Mouse (Mus musculus) hindbrain, postnatal 0 days (tissue): ENCODE measurements around the gene Klhl42. TPM values are rescaled to one million over a fixed set of nuclear protein-coding genes. Genes with fewer than 3 reads are reported as not detected.

ENCODE experiments used
- ATAC-seq: fragments of 200-750 bp; cut with Nextera tagmentation; 2 replicates; pipeline ENCODE4 v1.8.0; 2017; ENCODE audit warnings: mild to moderate bottlenecking, moderate TSS enrichment, moderate library complexity
- DNase-seq: peaks from one replicate; pipeline ENCODE4 v3.0.0-alpha.2; 2015; ENCODE audit warnings: low spot score
- H3K27ac ChIP-seq: fragments of 300-500 bp; sonication (generic); 2 replicates; pipeline ENCODE4 v1.5.1; 2014; ENCODE audit warnings: mild to moderate bottlenecking
- H3K27me3 ChIP-seq: fragments of 300-500 bp; sonication (generic); 2 replicates; pipeline ENCODE4 v1.6.1; 2014; ENCODE audit warnings: low read length, mixed read lengths; ENCODE audit not compliant: insufficient read depth
- H3K36me3 ChIP-seq: fragments of 300-500 bp; sonication (generic); 2 replicates; pipeline ENCODE4 v1.6.1; 2014; ENCODE audit warnings: low read length, mixed read lengths; ENCODE audit not compliant: insufficient read depth
- H3K4me1 ChIP-seq: fragments of 300-500 bp; sonication (generic); 2 replicates; pipeline ENCODE4 v1.6.1; 2014; ENCODE audit warnings: antibody characterized with exemption, low read length, mixed read lengths; ENCODE audit not compliant: insufficient read depth
- H3K4me2 ChIP-seq: fragments of 300-500 bp; sonication (generic); 2 replicates; pipeline ENCODE4 v1.6.1; 2014; ENCODE audit warnings: low read depth, mild to moderate bottlenecking, low read length, moderate library complexity, mixed read lengths
- H3K4me3 ChIP-seq: fragments of 300-500 bp; sonication (generic); 2 replicates; pipeline ENCODE4 v1.5.1; 2014; ENCODE audit warnings: low read length
- H3K9ac ChIP-seq: fragments of 300-500 bp; sonication (generic); replicated peaks from 2 replicates; pipeline ENCODE4 v1.6.1; 2014; ENCODE audit warnings: mild to moderate bottlenecking, low read length, moderate library complexity, mixed read lengths
- H3K9me3 ChIP-seq: fragments of 300-500 bp; sonication (generic); 2 replicates; pipeline ENCODE4 v1.6.1; 2016; ENCODE audit warnings: low read length, mixed read lengths
- CTCF ChIP-seq: IDR thresholded peaks from 2 replicates; pipeline ENCODE4 v1.5.1; 2016; ENCODE audit warnings: antibody characterized with exemption, control low read depth, low read depth
- WGBS: fragments of 180-500 bp; shearing (Covaris S2); extraction: QIAGEN DNeasy Blood & Tissue Kit; methylation state at CpG from one replicate; pipeline ENCODE4 v1.1.7; 2014; 5-methylcytosine and 5-hydroxymethylcytosine counted together
- polyA plus RNA-seq: library from polyadenylated mRNA; unstranded; fragments of >200 nt; fragmentation: Nextera tagmentation; extraction: Ambion mirVana; gene quantifications from 2 replicates; pipeline ENCODE4 v1.2.1, GENCODE M21; 2015
- total RNA-seq: library from RNA; depleted of rRNA; stranded (reverse); fragments of >200 nt; gene quantifications from 2 replicates; pipeline ENCODE4 v1.2.3, GENCODE M21; 2014

Klhl42 gene
- total and polyA plus RNA-seq, 2 experiments from 2014 or later: 5.4 to 29.7 TPM

DNA sequence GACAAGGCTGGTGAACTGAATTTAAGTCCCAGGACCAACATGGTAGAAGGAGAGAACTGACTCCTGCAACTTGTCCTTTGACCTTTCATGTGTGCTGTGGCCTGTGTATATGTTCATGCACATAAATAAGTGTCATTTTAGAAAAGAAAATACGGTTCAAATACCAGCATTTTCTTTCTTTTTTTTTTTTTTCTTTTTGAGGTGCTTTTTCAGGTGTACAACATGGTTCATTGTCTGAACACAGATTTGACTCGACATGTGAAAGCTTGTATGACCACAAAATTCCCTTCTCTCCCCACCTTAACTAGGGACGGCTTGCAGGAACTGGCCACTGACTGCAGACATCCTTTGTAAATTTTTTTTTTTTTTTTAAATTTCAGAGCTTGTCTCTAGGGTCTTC, 5.8 kb downstream of the Klhl42 start:
- H3K27ac ChIP-seq: no peak overlapping the region
- H3K9ac ChIP-seq: no peak overlapping the region
- no peak for DNase-seq
- 84% methylated on average over 3 of the region's 3 CpGs for WGBS
- no peaks in the 10 kb centered on the region for H3K27me3 ChIP-seq
- H3K9me3 ChIP-seq: no peaks in the 10 kb centered on the region
- H3K36me3 ChIP-seq: no peaks in the 10 kb centered on the region
- no peak for TF ChIP-seq CTCF
- no peak overlapping the region for H3K4me3 ChIP-seq
- no peak overlapping the region for H3K4me2 ChIP-seq
- H3K4me1 ChIP-seq: peaks cover 13% of the 10 kb centered on the region; the same call in 1 of the 2 replicates
- no peak for ATAC-seq

DNA sequence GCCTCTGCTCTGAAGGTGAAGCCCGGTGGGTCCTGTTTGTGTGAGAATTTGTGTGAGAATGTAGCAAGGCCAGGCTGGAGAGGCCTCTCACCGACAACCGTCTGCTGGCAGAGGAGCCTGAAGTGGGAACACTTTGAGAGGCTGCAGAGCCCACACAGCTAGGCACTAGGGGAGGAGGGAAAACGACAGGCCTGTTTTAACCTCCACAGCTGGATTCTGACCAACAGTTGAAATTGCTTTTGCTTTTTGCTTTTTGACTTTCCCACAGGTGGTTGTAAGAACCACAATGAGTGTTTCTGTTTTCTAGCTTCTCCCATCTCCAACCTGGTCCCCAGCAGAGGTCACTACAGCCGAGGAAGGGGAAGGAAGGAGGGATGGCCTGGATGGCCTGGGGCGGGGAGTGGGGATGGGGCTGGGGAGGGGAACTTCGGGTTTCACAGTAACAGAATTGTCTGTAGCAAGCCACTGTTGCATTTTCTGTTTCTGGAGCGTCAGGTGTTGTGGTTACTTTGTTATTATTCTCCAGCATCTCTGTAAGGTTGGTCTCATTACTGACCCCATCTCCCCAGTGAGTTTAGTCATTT, 6.3 kb downstream of the Klhl42 start:
- ATAC-seq (no peak), DNase-seq (no peak)
- no peak overlapping the region for H3K9ac ChIP-seq
- no peak overlapping the region for H3K4me2 ChIP-seq
- 51% methylated on average over 8 of the region's 8 CpGs for WGBS
- no peaks in the 10 kb centered on the region for H3K36me3 ChIP-seq
- H3K4me1 ChIP-seq: peaks cover 11% of the 10 kb centered on the region; the same call in 1 of the 2 replicates
- no peaks in the 10 kb centered on the region for H3K27me3 ChIP-seq
- TF ChIP-seq CTCF: no peak; the same call in 1 of the 2 replicates
- no peak overlapping the region for H3K27ac ChIP-seq
- no peaks in the 10 kb centered on the region for H3K9me3 ChIP-seq
- H3K4me3 ChIP-seq: no peak overlapping the region

DNA sequence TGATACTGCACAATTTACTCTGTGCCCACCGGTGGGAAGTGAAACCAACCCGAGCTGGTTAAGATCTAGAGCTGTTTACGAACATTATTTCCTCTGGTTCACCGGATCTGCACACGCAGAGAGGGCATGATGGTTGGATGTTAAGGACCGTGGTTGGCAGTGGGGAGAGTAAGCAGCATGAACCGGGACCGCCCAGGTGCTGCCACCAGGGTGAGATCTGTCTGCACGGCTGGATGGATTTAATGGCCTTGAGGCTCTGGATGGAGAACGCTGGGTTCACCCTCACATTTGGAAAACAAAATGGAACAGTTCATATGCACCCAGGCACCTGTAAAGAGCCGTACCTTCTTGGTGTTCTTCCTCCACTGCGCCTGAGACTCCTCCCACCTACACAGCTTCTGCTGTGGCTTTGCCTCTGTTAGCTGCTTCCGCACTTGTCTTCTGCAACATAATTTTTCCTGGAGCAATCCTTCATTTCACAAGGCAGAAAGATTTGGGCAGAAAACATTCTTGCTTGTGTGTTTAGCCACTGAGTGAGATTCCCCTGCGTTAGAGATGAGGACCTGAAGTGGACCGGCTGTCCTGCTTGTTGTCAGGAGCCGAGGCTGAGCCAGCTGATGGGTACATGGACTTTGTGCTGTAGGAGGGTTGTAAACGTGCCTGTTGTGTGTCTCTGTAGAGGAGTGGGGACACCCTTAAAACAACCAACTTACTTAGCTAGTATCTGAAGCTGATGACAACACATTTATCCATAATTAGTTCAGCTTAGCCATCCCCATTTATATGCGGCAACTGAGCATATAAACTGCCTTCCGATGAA, 8.5 kb downstream of the Klhl42 start:
- no peak for TF ChIP-seq CTCF
- Histone ChIP-seq H3K9ac (no peak overlapping the region), H3K4me2 (no peak overlapping the region), H3K9me3 (no peaks in the 10 kb centered on the region), H3K4me3 (no peak overlapping the region), H3K4me1 (0 out of 2 replicates have a peak, but pooled peaks cover 2% of the 10 kb centered on the region), H3K27ac (no peak overlapping the region), H3K36me3 (no peaks in the 10 kb centered on the region; the same call in 1 of the 2 replicates), H3K27me3 (no peaks in the 10 kb centered on the region)
- DNase-seq (no peak), ATAC-seq (no peak)
- WGBS: 82% methylated on average over 19 of the region's 19 CpGs

DNA sequence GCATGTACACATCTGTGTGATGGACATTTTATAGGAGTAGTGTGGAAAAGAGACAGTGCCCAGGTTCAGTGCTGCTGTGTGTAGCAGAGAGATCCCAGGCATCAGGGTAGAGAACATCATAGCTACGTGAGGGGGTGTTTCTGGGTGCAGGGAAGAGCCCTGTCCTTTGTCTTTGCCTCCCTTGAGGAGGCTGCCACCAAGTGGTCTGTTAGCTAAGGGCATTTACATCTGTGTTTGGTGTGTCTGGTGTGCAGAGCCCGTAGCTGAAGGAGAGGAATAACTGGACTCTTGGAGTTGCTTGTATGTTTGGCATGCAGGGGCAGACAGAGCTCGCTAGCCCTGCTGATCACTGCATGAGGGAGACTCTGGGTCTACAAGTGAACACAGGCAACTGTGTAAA, 11.1 kb downstream of the Klhl42 start:
- Histone ChIP-seq H3K27me3 (no peaks in the 10 kb centered on the region), H3K27ac (no peak overlapping the region), H3K36me3 (peaks cover 3% of the 10 kb centered on the region; the same call in 1 of the 2 replicates), H3K4me1 (no peaks in the 10 kb centered on the region), H3K4me2 (no peak overlapping the region), H3K9me3 (no peaks in the 10 kb centered on the region), H3K4me3 (no peak overlapping the region), H3K9ac (no peak overlapping the region)
- no peak for DNase-seq
- TF ChIP-seq CTCF: peak; percentile 25; the same call in 1 of the 2 replicates
- WGBS: 90% methylated on average over 3 of the region's 3 CpGs
- ATAC-seq: no peak

DNA sequence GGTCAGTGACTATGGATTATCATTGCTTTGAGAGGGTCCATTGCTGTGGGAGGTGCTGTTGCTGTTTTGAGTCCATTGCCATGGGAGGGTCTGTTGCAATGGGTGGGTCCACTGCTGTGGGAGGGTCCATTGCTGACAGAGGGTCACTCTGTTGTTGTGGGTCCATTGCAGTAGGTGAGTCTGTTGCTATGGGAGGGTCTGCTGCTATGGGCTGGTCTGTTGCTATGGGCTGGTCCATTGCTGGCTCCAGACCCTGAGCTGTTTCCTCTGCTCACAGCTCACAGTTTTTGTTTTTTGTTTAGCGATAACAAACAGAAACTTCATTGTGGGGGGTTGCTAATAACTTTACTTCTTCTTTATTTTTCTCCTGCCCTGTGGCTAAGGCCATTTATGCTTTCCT, 14.3 kb downstream of the Klhl42 start:
- Histone ChIP-seq H3K4me3 (no peak overlapping the region), H3K4me1 (no peaks in the 10 kb centered on the region), H3K9me3 (no peaks in the 10 kb centered on the region), H3K36me3 (peaks cover 23% of the 10 kb centered on the region; the same call in 1 of the 2 replicates), H3K27ac (no peak overlapping the region), H3K27me3 (no peaks in the 10 kb centered on the region), H3K9ac (no peak overlapping the region), H3K4me2 (no peak overlapping the region)
- TF ChIP-seq CTCF: no peak
- no peak for DNase-seq
- WGBS: 79% methylated on average over 1 of the region's 1 CpGs
- no peak for ATAC-seq

DNA sequence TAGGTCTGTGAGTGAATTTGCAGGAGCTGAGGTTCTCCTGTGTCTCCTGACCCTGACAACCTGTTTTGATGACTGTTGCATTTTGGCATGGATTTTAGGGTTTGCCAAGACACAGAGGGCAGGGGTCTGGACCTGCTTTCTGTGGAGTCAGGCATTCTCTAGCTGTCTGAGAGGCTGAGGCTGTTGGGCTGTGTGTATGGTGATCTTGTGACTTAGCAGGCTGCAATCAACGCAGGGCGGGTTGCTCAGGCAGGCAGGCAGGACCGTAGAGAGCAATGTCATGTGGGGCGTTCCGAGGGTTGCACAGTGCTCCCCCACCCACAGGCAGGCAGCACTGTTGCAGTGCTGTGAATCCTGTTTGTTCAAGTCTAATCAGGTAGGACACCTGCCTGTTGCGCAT, 15.5 kb downstream of the Klhl42 start:
- DNase-seq (no peak), ATAC-seq (no peak)
- no peaks in the 10 kb centered on the region for H3K4me1 ChIP-seq
- H3K36me3 ChIP-seq: peaks cover 27% of the 10 kb centered on the region; the same call in 1 of the 2 replicates
- no peak overlapping the region for H3K4me2 ChIP-seq
- no peak overlapping the region for H3K27ac ChIP-seq
- TF ChIP-seq CTCF: no peak
- no peak overlapping the region for H3K9ac ChIP-seq
- 98% methylated on average over 6 of the region's 6 CpGs for WGBS
- H3K9me3 ChIP-seq: no peaks in the 10 kb centered on the region
- H3K4me3 ChIP-seq: no peak overlapping the region
- no peaks in the 10 kb centered on the region for H3K27me3 ChIP-seq

DNA sequence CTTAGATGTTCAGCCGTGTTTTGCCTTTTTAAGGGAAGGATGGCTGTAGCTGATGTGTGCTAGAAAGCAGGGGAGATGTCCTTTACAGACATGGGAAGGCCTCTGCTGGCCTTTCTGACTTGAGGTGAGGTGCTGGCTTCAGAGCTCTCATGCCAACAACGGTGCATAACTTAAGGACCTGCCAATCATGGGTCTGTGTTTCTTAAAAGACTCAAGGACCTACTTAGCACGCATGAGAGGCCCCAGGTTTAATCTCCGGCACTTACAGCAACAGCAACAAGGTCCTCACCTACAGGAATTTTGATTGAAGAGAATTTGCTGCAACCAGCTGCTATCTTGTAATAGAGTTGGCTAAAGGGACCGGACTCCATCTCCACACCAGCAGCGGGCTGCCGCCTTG, 18.1 kb downstream of the Klhl42 start:
- Histone ChIP-seq H3K36me3 (peaks cover 27% of the 10 kb centered on the region; the same call in 1 of the 2 replicates), H3K9ac (no peak overlapping the region), H3K9me3 (no peaks in the 10 kb centered on the region), H3K4me1 (no peaks in the 10 kb centered on the region), H3K27ac (no peak overlapping the region), H3K27me3 (no peaks in the 10 kb centered on the region), H3K4me3 (no peak overlapping the region), H3K4me2 (no peak overlapping the region)
- no peak for DNase-seq
- TF ChIP-seq CTCF: no peak
- ATAC-seq: no peak
- 86% methylated on average over 7 of the region's 7 CpGs for WGBS
